In the genomic region with DNA sequence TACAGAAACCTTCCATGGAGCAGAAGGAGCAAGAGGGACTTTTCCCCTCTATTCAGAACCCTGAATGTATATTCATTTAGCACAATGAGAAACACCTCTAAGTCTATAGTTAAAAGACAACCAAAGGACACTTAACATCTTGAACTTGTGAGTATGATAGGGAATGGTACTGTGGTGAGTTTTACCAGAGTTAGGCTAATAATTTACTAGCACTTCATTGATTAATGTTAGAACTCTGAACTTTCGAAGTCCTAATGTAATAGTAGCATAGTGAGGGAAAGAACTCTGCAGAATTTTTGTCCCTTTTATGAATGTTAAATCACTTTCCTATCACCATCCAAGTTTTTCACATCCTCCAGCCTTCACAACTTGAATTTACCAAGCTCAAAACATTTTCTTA, we compare ENCODE assay signal across 22 mouse cellular contexts. TPM values are rescaled to one million over a fixed set of nuclear protein-coding genes. Genes with fewer than 3 reads are reported as not detected.
"Had no signal": no experiment of that assay in that cellular context is flagged by ENCODE, and none has a peak within 500 bp of the region (broad histone marks: within the 10 kb centered on the region; RNA-seq: fewer than 3 reads in every experiment).

No protein-coding gene starts in this region.

- H3K27me3 ChIP-seq: kidney, embryonic 15.5 days; limb, embryonic 13.5 days; lung, embryonic 15.5 days; midbrain, embryonic 13.5 days; neural tube, embryonic 13.5 days; stomach, embryonic 15.5 days had no signal

- ATAC-seq: hindbrain, embryonic 16.5 days; midbrain, embryonic 13.5 days; midbrain, embryonic 16.5 days had no signal

- H3K36me3 ChIP-seq: kidney, embryonic 15.5 days; limb, embryonic 10.5 days; limb, embryonic 13.5 days; lung, embryonic 15.5 days; midbrain, embryonic 10.5 days; midbrain, embryonic 13.5 days; neural tube, embryonic 13.5 days; stomach, embryonic 15.5 days had no signal

- H3K4me2 ChIP-seq: kidney, embryonic 15.5 days; limb, embryonic 13.5 days; lung, embryonic 15.5 days; midbrain, embryonic 13.5 days; neural tube, embryonic 13.5 days; stomach, embryonic 15.5 days had no signal

- DNase-seq: kidney, adult 18-20 months; kidney, postnatal 10 days; kidney, postnatal 4 days; lung, postnatal 10 days; lung, postnatal 36 days; retina, postnatal 1 day; right cerebral cortex, postnatal 25 days; spleen, adult 18-20 months; thymus, postnatal 25 days had no signal

- H3K9me3 ChIP-seq: kidney, embryonic 15.5 days; limb, embryonic 10.5 days; limb, embryonic 13.5 days; lung, embryonic 15.5 days; megakaryocyte, embryonic 14.5 days; midbrain, embryonic 10.5 days; midbrain, embryonic 13.5 days; neural tube, embryonic 13.5 days; stomach, embryonic 15.5 days had no signal

- H3K27ac ChIP-seq: kidney, embryonic 15.5 days; limb, embryonic 10.5 days; limb, embryonic 13.5 days; liver, embryonic 14.5 days; lung, embryonic 15.5 days; midbrain, embryonic 10.5 days; midbrain, embryonic 13.5 days; neural tube, embryonic 13.5 days; stomach, embryonic 15.5 days had no signal

- H3K4me3 ChIP-seq: kidney, embryonic 15.5 days; limb, embryonic 10.5 days; limb, embryonic 13.5 days; lung, embryonic 15.5 days; megakaryocyte, embryonic 14.5 days; midbrain, embryonic 10.5 days; midbrain, embryonic 13.5 days; myocyte; neural tube, embryonic 13.5 days; stomach, embryonic 15.5 days had no signal

- H3K9ac ChIP-seq: kidney, embryonic 15.5 days; limb, embryonic 13.5 days; liver, embryonic 14.5 days; lung, embryonic 15.5 days; midbrain, embryonic 13.5 days; neural tube, embryonic 13.5 days; stomach, embryonic 15.5 days had no signal

- H3K4me1 ChIP-seq: kidney, embryonic 15.5 days; limb, embryonic 10.5 days; limb, embryonic 13.5 days; lung, embryonic 15.5 days; megakaryocyte, embryonic 14.5 days; midbrain, embryonic 10.5 days; midbrain, embryonic 13.5 days; neural tube, embryonic 13.5 days; stomach, embryonic 15.5 days had no signal

RNA-seq across cellular contexts. Expression of a gene that starts 22.0 kb away (rescaled TPM):
- polyA plus RNA-seq: hindbrain, embryonic 16.5 days; kidney, embryonic 15.5 days; limb, embryonic 10.5 days; limb, embryonic 13.5 days; midbrain, embryonic 10.5 days; midbrain, embryonic 13.5 days; midbrain, embryonic 16.5 days; neural tube, embryonic 13.5 days; stomach, embryonic 15.5 days had no signal
